Mouse (Mus musculus): Measurements from ENCODE around the gene Cd200r3. TPM values are rescaled to one million over a fixed set of nuclear protein-coding genes. Genes with fewer than 3 reads are reported as not detected.

The Cd200r3 gene
- polyA plus RNA-seq (2014; fragmentation: Nextera tagmentation; extraction: Ambion mirVana) = 0.23 TPM in 1 of 2 replicates, not detected in the other

DNA sequence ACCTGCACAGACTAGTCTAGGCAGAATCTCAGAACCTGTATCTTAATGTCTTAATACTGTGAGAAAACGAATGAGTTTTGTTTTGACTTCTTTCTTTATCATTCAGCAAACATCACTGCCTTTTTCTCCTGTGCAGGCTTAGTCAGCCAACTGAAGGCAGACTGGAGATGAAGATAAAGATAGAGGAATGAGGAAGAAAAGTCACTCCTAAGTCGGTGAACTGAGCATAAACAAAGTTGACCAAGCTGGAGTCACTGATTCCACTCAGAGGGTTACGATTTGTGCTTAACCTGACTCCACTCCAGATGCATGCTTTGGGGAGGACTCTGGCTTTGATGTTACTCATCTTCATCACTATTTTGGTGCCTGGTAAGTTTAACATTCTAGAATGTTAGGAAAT, at the start of gene Cd200r3:
Gene Cd200r3 (plus strand): TSS at position 211 of the 400 bp plus-strand sequence.
- Histone ChIP-seq H3K27ac (ENCODE audit: low read length) (no peak within 1 kb of the TSS), H3K4me2 (replicated peaks; ENCODE audit: low read depth, low read length) (no peak within 1 kb of the TSS), H3K9ac (replicated peaks; ENCODE audit: low read depth, low read length) (no peak within 1 kb of the TSS), H3K4me3 (ENCODE audit: low read depth, low read length) (no peak within 1 kb of the TSS), H3K36me3 (ENCODE audit: control insufficient read depth, insufficient read depth, low read length) (no peaks in the 10 kb centered on the region), H3K9me3 (ENCODE audit: control insufficient read depth, low read depth, low read length) (no peaks in the 10 kb centered on the region), H3K4me1 (ENCODE audit: control insufficient read depth, insufficient read depth, low read length) (no peaks in the 10 kb centered on the region), H3K27me3 (ENCODE audit: control insufficient read depth, insufficient read depth, low read length) (no peaks in the 10 kb centered on the region)
- WGBS = 55% methylated on average over 3 of the region's 3 CpGs
- no peak for ATAC-seq (ENCODE audit: insufficient number of reproducible peaks, insufficient read depth, low FRiP score, low read depth)

DNA sequence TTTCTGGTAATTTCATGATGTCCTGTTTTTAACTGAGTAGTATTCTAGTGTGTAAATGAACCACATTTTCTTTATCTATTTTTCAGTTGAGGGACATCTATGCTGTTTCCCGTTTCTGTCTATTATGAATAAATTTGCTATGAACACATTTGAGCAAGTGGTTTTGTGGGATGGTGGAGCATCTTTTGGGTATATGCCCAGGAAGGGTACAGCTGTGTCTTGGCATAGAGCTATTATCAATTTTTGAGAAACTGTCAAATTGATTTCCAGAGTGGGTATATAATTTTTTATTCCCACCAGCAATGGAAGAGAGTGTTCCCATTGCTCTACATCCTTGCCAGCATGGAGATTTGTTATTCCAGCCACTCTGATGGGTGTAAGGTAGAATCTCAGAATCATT, 11.5 kb upstream of the Cd200r3 start:
- Histone ChIP-seq H3K36me3 (ENCODE audit: control insufficient read depth, insufficient read depth, low read length) (no peaks in the 10 kb centered on the region), H3K27ac (ENCODE audit: low read length) (no peak overlapping the region), H3K9me3 (ENCODE audit: control insufficient read depth, low read depth, low read length) (no peaks in the 10 kb centered on the region), H3K4me3 (ENCODE audit: low read depth, low read length) (no peak overlapping the region), H3K4me2 (replicated peaks; ENCODE audit: low read depth, low read length) (no peak overlapping the region), H3K9ac (replicated peaks; ENCODE audit: low read depth, low read length) (no peak overlapping the region), H3K4me1 (ENCODE audit: control insufficient read depth, insufficient read depth, low read length) (no peaks in the 10 kb centered on the region), H3K27me3 (ENCODE audit: control insufficient read depth, insufficient read depth, low read length) (no peaks in the 10 kb centered on the region)
- WGBS = 93% methylated on average over 1 of the region's 1 CpGs
- ATAC-seq (ENCODE audit: insufficient number of reproducible peaks, insufficient read depth, low FRiP score, low read depth) = no peak

DNA sequence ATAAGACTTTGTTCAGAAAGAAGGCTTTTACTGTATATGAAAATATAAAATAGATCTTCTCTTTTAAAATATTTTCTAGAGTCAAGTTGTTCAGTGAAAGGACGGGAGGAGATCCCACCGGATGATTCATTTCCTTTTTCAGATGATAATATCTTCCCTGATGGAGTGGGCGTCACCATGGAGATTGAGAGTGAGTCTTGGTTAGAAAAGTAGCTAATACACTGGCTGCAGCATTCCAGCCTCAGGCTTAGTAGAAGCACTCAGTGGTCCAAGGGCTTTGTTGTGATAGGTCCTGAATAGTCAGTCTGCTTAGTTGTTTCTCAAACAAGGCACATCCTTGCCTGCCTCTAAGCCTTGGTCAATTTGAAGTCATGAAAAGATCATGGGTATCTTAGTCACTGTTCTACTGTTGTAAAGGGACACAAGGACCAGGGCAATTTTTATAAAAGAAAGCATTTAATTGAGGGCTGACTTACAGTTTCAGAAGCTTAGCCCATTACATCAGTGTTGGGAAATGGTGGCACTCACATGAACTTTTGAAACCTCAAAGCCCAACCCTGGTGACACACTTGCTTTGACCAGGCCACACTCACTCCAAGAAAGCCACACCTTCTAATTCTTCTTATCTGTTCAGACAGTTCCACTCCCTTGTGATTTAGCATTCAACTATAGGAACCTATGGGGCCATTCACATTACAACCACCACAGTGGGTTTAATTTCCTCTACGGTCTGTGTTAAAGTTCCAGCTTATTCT, 8.1 kb downstream of the Cd200r3 start:
- no peaks in the 10 kb centered on the region for H3K4me1 ChIP-seq (ENCODE audit: control insufficient read depth, insufficient read depth, low read length)
- no peak overlapping the region for H3K4me3 ChIP-seq (ENCODE audit: low read depth, low read length)
- ATAC-seq (ENCODE audit: insufficient number of reproducible peaks, insufficient read depth, low FRiP score, low read depth) = no peak
- H3K36me3 ChIP-seq (ENCODE audit: control insufficient read depth, insufficient read depth, low read length) = no peaks in the 10 kb centered on the region
- no peaks in the 10 kb centered on the region for H3K9me3 ChIP-seq (ENCODE audit: control insufficient read depth, low read depth, low read length)
- H3K27me3 ChIP-seq (ENCODE audit: control insufficient read depth, insufficient read depth, low read length) = no peaks in the 10 kb centered on the region
- no peak overlapping the region for H3K9ac ChIP-seq (replicated peaks; ENCODE audit: low read depth, low read length)
- H3K27ac ChIP-seq (ENCODE audit: low read length) = no peak overlapping the region
- no peak overlapping the region for H3K4me2 ChIP-seq (replicated peaks; ENCODE audit: low read depth, low read length)
- 66% methylated on average over 4 of the region's 4 CpGs for WGBS

DNA sequence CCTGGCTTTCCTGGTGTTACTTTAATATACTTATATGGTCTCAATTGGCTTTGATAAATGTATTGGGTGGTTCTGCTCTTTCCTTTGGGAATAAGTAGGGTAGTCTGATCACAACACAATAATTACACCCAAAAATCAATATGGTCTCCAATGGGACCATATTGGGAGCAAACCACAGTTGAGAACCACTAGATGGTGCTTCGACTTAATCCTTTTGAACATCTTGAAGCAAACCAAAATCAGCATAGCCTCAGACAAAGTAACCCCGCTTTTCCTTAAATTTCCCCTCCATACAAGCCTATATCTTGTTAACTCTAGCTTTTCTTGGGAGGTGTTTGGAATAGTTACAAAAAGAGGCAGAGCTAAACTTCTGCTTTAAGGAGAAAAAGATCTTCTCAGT, 18.8 kb downstream of the Cd200r3 start:
- 78% methylated on average over 2 of the region's 2 CpGs for WGBS

DNA sequence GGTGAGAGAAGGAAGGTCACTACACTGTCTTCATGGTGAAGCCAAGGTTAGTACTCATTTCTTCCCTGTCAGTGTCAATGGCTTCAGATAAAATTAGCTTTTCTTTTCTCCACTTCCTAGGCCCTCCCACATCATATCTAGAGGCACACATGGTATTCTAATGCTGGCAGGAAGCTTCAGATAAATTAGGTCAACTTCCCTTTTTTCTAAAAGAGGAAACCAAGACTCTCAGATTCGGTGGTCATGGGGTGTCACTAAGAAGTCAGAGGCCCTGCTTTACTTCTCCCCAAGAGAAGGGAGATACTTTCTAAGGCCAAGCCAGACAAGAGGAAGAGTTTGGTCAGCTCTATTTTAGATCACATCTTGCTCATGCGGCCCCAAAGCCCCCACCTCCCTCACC, 19.3 kb downstream of the Cd200r3 start:
- Histone ChIP-seq H3K36me3 (ENCODE audit: control insufficient read depth, insufficient read depth, low read length) (no peaks in the 10 kb centered on the region), H3K4me3 (ENCODE audit: low read depth, low read length) (no peak overlapping the region), H3K4me1 (ENCODE audit: control insufficient read depth, insufficient read depth, low read length) (peaks cover 7% of the 10 kb centered on the region; the same call in 1 of the 2 replicates), H3K9ac (replicated peaks; ENCODE audit: low read depth, low read length) (no peak overlapping the region), H3K27ac (ENCODE audit: low read length) (no peak overlapping the region), H3K27me3 (ENCODE audit: control insufficient read depth, insufficient read depth, low read length) (no peaks in the 10 kb centered on the region), H3K4me2 (replicated peaks; ENCODE audit: low read depth, low read length) (no peak overlapping the region), H3K9me3 (ENCODE audit: control insufficient read depth, low read depth, low read length) (no peaks in the 10 kb centered on the region)
- ATAC-seq (ENCODE audit: insufficient number of reproducible peaks, insufficient read depth, low FRiP score, low read depth) = no peak
- WGBS = 79% methylated on average over 2 of the region's 2 CpGs

More for the DNA sequence above, 18.8 kb downstream of the Cd200r3 start:
- Histone ChIP-seq H3K9me3 (ENCODE audit: control insufficient read depth, low read depth, low read length) (no peaks in the 10 kb centered on the region), H3K36me3 (ENCODE audit: control insufficient read depth, insufficient read depth, low read length) (no peaks in the 10 kb centered on the region), H3K4me1 (ENCODE audit: control insufficient read depth, insufficient read depth, low read length) (peaks cover 7% of the 10 kb centered on the region; the same call in 1 of the 2 replicates), H3K4me2 (replicated peaks; ENCODE audit: low read depth, low read length) (no peak overlapping the region), H3K27ac (ENCODE audit: low read length) (no peak overlapping the region), H3K27me3 (ENCODE audit: control insufficient read depth, insufficient read depth, low read length) (no peaks in the 10 kb centered on the region), H3K4me3 (ENCODE audit: low read depth, low read length) (no peak overlapping the region), H3K9ac (replicated peaks; ENCODE audit: low read depth, low read length) (no peak overlapping the region)
- ATAC-seq (ENCODE audit: insufficient number of reproducible peaks, insufficient read depth, low FRiP score, low read depth) = no peak

DNA sequence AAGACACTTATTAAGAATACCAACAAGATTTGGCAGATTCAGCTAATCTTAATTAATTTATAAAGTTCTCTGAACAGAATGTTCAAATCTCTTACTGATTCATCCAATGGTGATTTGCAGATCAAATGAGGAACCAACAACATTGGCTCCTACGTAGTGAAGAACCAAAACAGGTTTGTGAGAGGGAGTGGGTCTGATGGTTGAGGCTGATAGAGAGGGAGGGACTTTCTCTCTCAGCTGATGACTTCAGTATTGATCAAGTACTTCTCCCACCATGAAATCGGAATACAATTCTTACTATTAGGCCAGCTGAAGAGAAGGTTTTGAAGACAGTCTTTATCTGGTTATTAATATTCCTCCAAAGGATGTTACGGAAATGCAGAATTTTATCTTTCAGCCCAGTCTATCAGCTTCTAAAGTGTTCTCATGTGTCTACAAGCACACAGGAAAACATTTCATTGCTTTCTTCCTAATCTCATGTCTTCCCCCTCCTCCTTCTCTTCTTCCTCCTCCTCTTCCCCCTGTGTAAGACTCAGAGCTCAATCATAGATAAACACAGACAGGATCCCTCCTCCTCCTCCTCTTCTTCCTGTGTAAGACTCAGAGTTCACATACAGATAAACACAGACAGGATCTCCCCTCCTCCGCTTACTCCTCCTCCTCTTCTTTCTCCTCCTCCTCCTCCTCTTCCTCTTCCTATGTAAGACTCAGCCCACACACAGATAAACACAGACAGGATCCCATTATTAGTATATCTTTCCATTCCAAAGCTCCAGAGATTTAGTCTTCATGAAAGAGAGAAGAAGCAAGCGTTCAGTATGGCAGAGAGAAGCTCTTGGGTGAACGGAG, 21.3 kb downstream of the Cd200r3 start:
- Histone ChIP-seq H3K4me3 (ENCODE audit: low read depth, low read length) (no peak overlapping the region), H3K36me3 (ENCODE audit: control insufficient read depth, insufficient read depth, low read length) (no peaks in the 10 kb centered on the region), H3K4me2 (replicated peaks; ENCODE audit: low read depth, low read length) (no peak overlapping the region), H3K4me1 (ENCODE audit: control insufficient read depth, insufficient read depth, low read length) (peaks cover 7% of the 10 kb centered on the region; the same call in 1 of the 2 replicates), H3K9me3 (ENCODE audit: control insufficient read depth, low read depth, low read length) (no peaks in the 10 kb centered on the region), H3K9ac (replicated peaks; ENCODE audit: low read depth, low read length) (no peak overlapping the region), H3K27ac (ENCODE audit: low read length) (no peak overlapping the region), H3K27me3 (ENCODE audit: control insufficient read depth, insufficient read depth, low read length) (no peaks in the 10 kb centered on the region)
- 80% methylated on average over 6 of the region's 6 CpGs for WGBS
- ATAC-seq (ENCODE audit: insufficient number of reproducible peaks, insufficient read depth, low FRiP score, low read depth) = no peak

DNA sequence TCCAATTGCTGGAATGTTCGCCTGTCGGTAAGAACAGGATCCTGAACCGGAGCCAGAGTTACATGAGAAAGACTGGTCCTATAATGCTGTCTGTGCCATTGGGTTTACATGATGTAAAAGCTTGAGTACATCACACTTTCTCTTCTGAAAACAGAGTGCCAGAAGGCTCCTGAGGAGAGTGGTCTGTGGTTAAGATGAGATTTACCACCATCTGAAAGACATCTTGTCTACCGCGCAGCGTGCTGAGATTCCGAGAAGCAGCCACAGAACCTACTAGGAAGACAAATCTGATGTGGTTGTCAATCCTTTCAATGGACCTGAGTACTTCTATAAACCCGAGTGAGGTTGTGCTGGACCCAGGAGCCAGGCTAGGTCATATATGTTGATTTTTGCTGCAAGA, 21.9 kb downstream of the Cd200r3 start:
- Histone ChIP-seq H3K4me2 (replicated peaks; ENCODE audit: low read depth, low read length) (no peak overlapping the region), H3K27me3 (ENCODE audit: control insufficient read depth, insufficient read depth, low read length) (no peaks in the 10 kb centered on the region), H3K9ac (replicated peaks; ENCODE audit: low read depth, low read length) (no peak overlapping the region), H3K4me1 (ENCODE audit: control insufficient read depth, insufficient read depth, low read length) (peaks cover 7% of the 10 kb centered on the region; the same call in 1 of the 2 replicates), H3K9me3 (ENCODE audit: control insufficient read depth, low read depth, low read length) (no peaks in the 10 kb centered on the region), H3K27ac (ENCODE audit: low read length) (no peak overlapping the region), H3K36me3 (ENCODE audit: control insufficient read depth, insufficient read depth, low read length) (no peaks in the 10 kb centered on the region), H3K4me3 (ENCODE audit: low read depth, low read length) (no peak overlapping the region)
- WGBS = 81% methylated on average over 8 of the region's 8 CpGs
- no peak for ATAC-seq (ENCODE audit: insufficient number of reproducible peaks, insufficient read depth, low FRiP score, low read depth)

DNA sequence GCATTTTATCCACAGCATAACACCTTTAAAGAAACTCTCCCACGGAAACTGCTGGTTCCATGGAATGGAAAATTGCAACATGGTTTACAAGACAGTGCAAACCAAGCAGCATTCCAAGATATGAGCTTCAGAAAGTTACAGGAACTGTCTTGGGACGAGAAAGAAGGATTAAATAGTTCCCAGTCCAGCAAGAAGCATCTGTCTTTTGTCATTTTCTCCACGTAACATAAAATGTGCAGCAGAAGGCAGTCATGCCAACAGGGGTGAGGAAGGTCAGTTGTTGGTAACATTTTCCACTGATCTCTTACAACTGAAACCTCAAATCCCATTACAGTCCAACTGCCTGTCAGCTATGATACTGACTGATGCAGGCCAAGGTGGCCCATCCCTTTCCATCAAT, 22.4 kb downstream of the Cd200r3 start:
- no peak for ATAC-seq (ENCODE audit: insufficient number of reproducible peaks, insufficient read depth, low FRiP score, low read depth)
- H3K4me1 ChIP-seq (ENCODE audit: control insufficient read depth, insufficient read depth, low read length) = peaks cover 10% of the 10 kb centered on the region; the same call in 1 of the 2 replicates
- H3K9me3 ChIP-seq (ENCODE audit: control insufficient read depth, low read depth, low read length) = no peaks in the 10 kb centered on the region
- no peak overlapping the region for H3K4me2 ChIP-seq (replicated peaks; ENCODE audit: low read depth, low read length)
- no peaks in the 10 kb centered on the region for H3K36me3 ChIP-seq (ENCODE audit: control insufficient read depth, insufficient read depth, low read length)
- no peak overlapping the region for H3K4me3 ChIP-seq (ENCODE audit: low read depth, low read length)
- H3K9ac ChIP-seq (replicated peaks; ENCODE audit: low read depth, low read length) = no peak overlapping the region
- no peak overlapping the region for H3K27ac ChIP-seq (ENCODE audit: low read length)
- 46% methylated on average over 3 of the region's 3 CpGs for WGBS
- H3K27me3 ChIP-seq (ENCODE audit: control insufficient read depth, insufficient read depth, low read length) = no peaks in the 10 kb centered on the region

Data from stomach, embryonic 14.5 days (tissue).